Mouse (Mus musculus) heart, embryonic 13.5 days (tissue): ENCODE measurements around the gene Lama1. TPM values are rescaled to one million over a fixed set of nuclear protein-coding genes. Genes with fewer than 3 reads are reported as not detected.

Experiments
- ATAC-seq: fragments of 200-750 bp; cut with Nextera tagmentation; 2 replicates; pipeline ENCODE4 v1.8.0; 2017; ENCODE audit warnings: moderate TSS enrichment; ENCODE audit not compliant: insufficient number of reproducible peaks, low FRiP score, low TSS enrichment; ENCODE audit errors: extremely low read depth
- H3K27ac ChIP-seq: fragments of 300-500 bp; sonication (generic); replicated peaks from 2 replicates; pipeline ENCODE4 v1.5.1; 2015; ENCODE audit warnings: moderate library complexity, mild to moderate bottlenecking, inconsistent platforms
- H3K27me3 ChIP-seq: fragments of 300-500 bp; sonication (generic); replicated peaks from 2 replicates; pipeline ENCODE4 v1.6.1; 2015; ENCODE audit warnings: mild to moderate bottlenecking, inconsistent platforms
- H3K36me3 ChIP-seq: fragments of 300-500 bp; sonication (generic); 2 replicates; pipeline ENCODE4 v1.6.1; 2015; ENCODE audit warnings: mild to moderate bottlenecking, inconsistent platforms
- H3K4me1 ChIP-seq: fragments of 300-500 bp; sonication (generic); 2 replicates; pipeline ENCODE4 v1.6.1; 2015; ENCODE audit warnings: inconsistent platforms
- H3K4me2 ChIP-seq: fragments of 300-500 bp; sonication (generic); 2 replicates; pipeline ENCODE4 v1.6.1; 2015; ENCODE audit warnings: inconsistent platforms, mild to moderate bottlenecking, moderate library complexity
- H3K4me3 ChIP-seq: fragments of 300-500 bp; sonication (generic); 2 replicates; pipeline ENCODE4 v1.5.1; 2015; ENCODE audit warnings: moderate library complexity, mild to moderate bottlenecking, inconsistent platforms
- H3K9ac ChIP-seq: fragments of 300-500 bp; sonication (generic); 2 replicates; pipeline ENCODE4 v1.6.1; 2015; ENCODE audit warnings: inconsistent platforms, mild to moderate bottlenecking, moderate library complexity
- H3K9me3 ChIP-seq: fragments of 300-500 bp; sonication (generic); 2 replicates; pipeline ENCODE4 v1.6.1; 2016; ENCODE audit warnings: inconsistent platforms
- WGBS: fragments of 180-500 bp; shearing (Covaris S2); methylation state at CpG from one replicate; pipeline ENCODE4 v1.1.7; 2015; ENCODE audit warnings: mixed read lengths; 5-methylcytosine and 5-hydroxymethylcytosine counted together
- polyA plus RNA-seq: library from polyadenylated mRNA; unstranded; fragments of >200 nt; fragmentation: Nextera tagmentation; extraction: Ambion mirVana; gene quantifications from 2 replicates; pipeline ENCODE4 v1.2.1, GENCODE M21; 2015

Lama1 gene
- polyA plus RNA-seq, 1 experiment from 2014 or later = 1.0 TPM

- no peak for ATAC-seq
- no peak overlapping the region for H3K4me2 ChIP-seq
These were observed 79.7 kb downstream of the Lama1 start for GRCm38 (mm10) chr17:67776764-67777163.

GRCm38 (mm10) chr17:67779812-67780211, 82.8 kb downstream of the Lama1 start:
- Histone ChIP-seq H3K9me3 (no peaks in the 10 kb centered on the region), H3K27me3 (no peaks in the 10 kb centered on the region), H3K4me3 (no peak overlapping the region), H3K9ac (no peak overlapping the region), H3K36me3 (no peaks in the 10 kb centered on the region), H3K27ac (no peak overlapping the region), H3K4me2 (no peak overlapping the region), H3K4me1 (no peaks in the 10 kb centered on the region)
- 51% methylated on average over 4 of the region's 4 CpGs for WGBS
- no peak for ATAC-seq

More at GRCm38 (mm10) chr17:67776764-67777163, 79.7 kb downstream of the Lama1 start:
- Histone ChIP-seq H3K27ac (no peak overlapping the region), H3K36me3 (no peaks in the 10 kb centered on the region), H3K4me3 (no peak overlapping the region), H3K27me3 (no peaks in the 10 kb centered on the region), H3K9me3 (no peaks in the 10 kb centered on the region), H3K4me1 (no peaks in the 10 kb centered on the region), H3K9ac (no peak overlapping the region)
- WGBS = 58% methylated on average over 9 of the region's 9 CpGs

- WGBS = 85% methylated on average over 10 of the region's 10 CpGs
- no peak overlapping the region for H3K9ac ChIP-seq
- H3K36me3 ChIP-seq = no peaks in the 10 kb centered on the region
- no peaks in the 10 kb centered on the region for H3K27me3 ChIP-seq
- no peaks in the 10 kb centered on the region for H3K4me1 ChIP-seq
- no peak overlapping the region for H3K27ac ChIP-seq
- no peaks in the 10 kb centered on the region for H3K9me3 ChIP-seq
- H3K4me3 ChIP-seq = no peak overlapping the region
- no peak for ATAC-seq
- H3K4me2 ChIP-seq = no peak overlapping the region
These were observed 94.0 kb downstream of the Lama1 start for GRCm38 (mm10) chr17:67791091-67791490.

- Histone ChIP-seq H3K4me1 (no peaks in the 10 kb centered on the region), H3K9me3 (no peaks in the 10 kb centered on the region), H3K9ac (no peak overlapping the region), H3K4me2 (no peak overlapping the region), H3K4me3 (no peak overlapping the region), H3K27me3 (no peaks in the 10 kb centered on the region), H3K36me3 (no peaks in the 10 kb centered on the region), H3K27ac (no peak overlapping the region)
- ATAC-seq = no peak
- WGBS = 85% methylated on average over 16 of the region's 16 CpGs
These were observed 112.1 kb downstream of the Lama1 start for GRCm38 (mm10) chr17:67809171-67809570.

GRCm38 (mm10) chr17:67813666-67814065, 116.6 kb downstream of the Lama1 start:
- 88% methylated on average over 6 of the region's 6 CpGs for WGBS
- H3K4me1 ChIP-seq = no peaks in the 10 kb centered on the region
- no peaks in the 10 kb centered on the region for H3K9me3 ChIP-seq
- no peak overlapping the region for H3K9ac ChIP-seq
- no peak overlapping the region for H3K4me3 ChIP-seq
- H3K4me2 ChIP-seq = no peak overlapping the region
- H3K27ac ChIP-seq = no peak overlapping the region
- no peaks in the 10 kb centered on the region for H3K27me3 ChIP-seq
- no peaks in the 10 kb centered on the region for H3K36me3 ChIP-seq
- no peak for ATAC-seq

- H3K4me3 ChIP-seq = no peak overlapping the region
- no peaks in the 10 kb centered on the region for H3K27me3 ChIP-seq
- H3K9ac ChIP-seq = no peak overlapping the region
- H3K4me1 ChIP-seq = no peaks in the 10 kb centered on the region
- H3K36me3 ChIP-seq = no peaks in the 10 kb centered on the region
- no peak for ATAC-seq
- 88% methylated on average over 11 of the region's 11 CpGs for WGBS
- no peaks in the 10 kb centered on the region for H3K9me3 ChIP-seq
- H3K4me2 ChIP-seq = no peak overlapping the region
- no peak overlapping the region for H3K27ac ChIP-seq
These were observed 118.7 kb downstream of the Lama1 start for GRCm38 (mm10) chr17:67815720-67816119.

- Histone ChIP-seq H3K9me3 (no peaks in the 10 kb centered on the region), H3K27me3 (no peaks in the 10 kb centered on the region), H3K27ac (no peak overlapping the region), H3K4me1 (no peaks in the 10 kb centered on the region), H3K9ac (no peak overlapping the region), H3K36me3 (no peaks in the 10 kb centered on the region), H3K4me2 (no peak overlapping the region), H3K4me3 (no peak overlapping the region)
- 87% methylated on average over 10 of the region's 10 CpGs for WGBS
- ATAC-seq = no peak
These were observed 119.9 kb downstream of the Lama1 start for GRCm38 (mm10) chr17:67816916-67817315.

- H3K27me3 ChIP-seq = no peaks in the 10 kb centered on the region
- no peak overlapping the region for H3K27ac ChIP-seq
- H3K36me3 ChIP-seq = no peaks in the 10 kb centered on the region
- no peaks in the 10 kb centered on the region for H3K4me1 ChIP-seq
- no peak overlapping the region for H3K9ac ChIP-seq
- no peak overlapping the region for H3K4me3 ChIP-seq
- H3K4me2 ChIP-seq = no peak overlapping the region
- WGBS = 80% methylated on average over 3 of the region's 3 CpGs
- no peak for ATAC-seq
- H3K9me3 ChIP-seq = peaks cover 13% of the 10 kb centered on the region
These were observed 130.4 kb downstream of the Lama1 start for GRCm38 (mm10) chr17:67827431-67827830.

- no peak for ATAC-seq
- Histone ChIP-seq H3K4me2 (no peak overlapping the region), H3K4me1 (0 out of 2 replicates have a peak, but pooled peaks cover 3% of the 10 kb centered on the region), H3K27ac (no peak overlapping the region), H3K9me3 (no peaks in the 10 kb centered on the region; the same call in 1 of the 2 replicates), H3K36me3 (0 out of 2 replicates have a peak, but pooled peaks cover under 1% of the 10 kb centered on the region), H3K9ac (no peak overlapping the region), H3K27me3 (no peaks in the 10 kb centered on the region), H3K4me3 (no peak overlapping the region)
- 85% methylated on average over 20 of the region's 20 CpGs for WGBS
These were observed 139.3 kb downstream of the Lama1 start for GRCm38 (mm10) chr17:67836146-67836895.

- no peak overlapping the region for H3K9ac ChIP-seq
- H3K4me2 ChIP-seq = peak overlapping the region; percentile 27; the same call in 1 of the 2 replicates
- no peaks in the 10 kb centered on the region; the same call in 1 of the 2 replicates for H3K9me3 ChIP-seq
- H3K36me3 ChIP-seq = 0 out of 2 replicates have a peak, but pooled peaks cover 6% of the 10 kb centered on the region
- ATAC-seq = no peak
- WGBS = 58% methylated on average over 17 of the region's 17 CpGs
- H3K4me1 ChIP-seq = 0 out of 2 replicates have a peak, but pooled peaks cover 3% of the 10 kb centered on the region
- H3K4me3 ChIP-seq = no peak overlapping the region
- H3K27me3 ChIP-seq = no peaks in the 10 kb centered on the region
- H3K27ac ChIP-seq = no peak overlapping the region
These were observed 140.5 kb downstream of the Lama1 start for GRCm38 (mm10) chr17:67837351-67838090.

GRCm38 (mm10) chr17:67838948-67839347, 141.9 kb downstream of the Lama1 start:
- 74% methylated on average over 13 of the region's 13 CpGs for WGBS
- ATAC-seq = no peak

More at GRCm38 (mm10) chr17:67838948-67839347, 141.9 kb downstream of the Lama1 start:
- Histone ChIP-seq H3K4me3 (no peak overlapping the region), H3K4me2 (no peak overlapping the region), H3K36me3 (peaks cover 10% of the 10 kb centered on the region), H3K4me1 (0 out of 2 replicates have a peak, but pooled peaks cover 3% of the 10 kb centered on the region), H3K27me3 (no peaks in the 10 kb centered on the region), H3K27ac (no peak overlapping the region), H3K9me3 (no peaks in the 10 kb centered on the region; the same call in 1 of the 2 replicates), H3K9ac (no peak overlapping the region)
